8 mouse cellular contexts compared by ENCODE assay signal in genomic region chr6:31527897-31528296, GRCm38 (mm10). TPM values are rescaled to one million over a fixed set of nuclear protein-coding genes. Genes with fewer than 3 reads are reported as not detected.
DNase-seq lines count a peak whose midpoint lies in the region; ATAC-seq and TF ChIP-seq lines count a peak whose summit lies in the region.

No protein-coding gene starts in this region.

- H3K36me3 ChIP-seq in heart, postnatal 0 days (replicated peaks; ENCODE audit: control insufficient read depth, insufficient read depth, low read length), result 0 out of 2 replicates have a peak, but pooled peaks cover 5% of the 10 kb centered on the region
- H3K36me3 ChIP-seq in limb, embryonic 14.5 days (ENCODE audit: control insufficient read depth, insufficient read depth, low read length), result no peaks in the 10 kb centered on the region
- peaks cover 44% of the 10 kb centered on the region for H3K36me3 ChIP-seq in heart, embryonic 12.5 days

- ATAC-seq in heart, postnatal 0 days (ENCODE audit: insufficient read depth, low read depth), result no peak
- ATAC-seq in limb, embryonic 14.5 days (ENCODE audit: low FRiP score, low read depth), result no peak
- ATAC-seq in heart, embryonic 12.5 days (ENCODE audit: insufficient number of reproducible peaks, low FRiP score), result no peak

- WGBS in heart, postnatal 0 days, result 63% methylated on average over 7 of the region's 7 CpGs
- WGBS in limb, embryonic 14.5 days, result 60% methylated on average over 7 of the region's 7 CpGs
- 66% methylated on average over 7 of the region's 7 CpGs for WGBS in heart, embryonic 12.5 days

- no peaks in the 10 kb centered on the region for H3K4me1 ChIP-seq in heart, postnatal 0 days (ENCODE audit: control insufficient read depth, insufficient read depth)
- H3K4me1 ChIP-seq in limb, embryonic 14.5 days (ENCODE audit: control insufficient read depth, insufficient read depth, low read length), result no peaks in the 10 kb centered on the region
- H3K4me1 ChIP-seq in heart, embryonic 12.5 days (replicated peaks), result 0 out of 2 replicates have a peak, but pooled peaks cover 6% of the 10 kb centered on the region

- no peaks in the 10 kb centered on the region for H3K9me3 ChIP-seq in heart, postnatal 0 days (replicated peaks; ENCODE audit: control insufficient read depth, low read length)
- no peaks in the 10 kb centered on the region for H3K9me3 ChIP-seq in limb, embryonic 14.5 days (ENCODE audit: control insufficient read depth, low read length)
- no peaks in the 10 kb centered on the region for H3K9me3 ChIP-seq in heart, embryonic 12.5 days (replicated peaks)

- H3K27ac ChIP-seq in heart, postnatal 0 days (ENCODE audit: low read depth), result no peak overlapping the region
- no peak overlapping the region for H3K27ac ChIP-seq in limb, embryonic 14.5 days (replicated peaks; ENCODE audit: low read depth, low read length)
- H3K27ac ChIP-seq in heart, embryonic 12.5 days (ENCODE audit: poor library complexity, severe bottlenecking), result no peak overlapping the region

- no peak overlapping the region for H3K4me2 ChIP-seq in heart, postnatal 0 days (ENCODE audit: low read depth, low read length)
- H3K4me2 ChIP-seq in limb, embryonic 14.5 days (replicated peaks; ENCODE audit: low read depth, low read length, severe bottlenecking), result no peak overlapping the region
- H3K4me2 ChIP-seq in heart, embryonic 12.5 days, result no peak overlapping the region

- peak; percentile 77 for TF ChIP-seq CTCF in heart, postnatal 0 days (IDR thresholded peaks at IDR 0.05; ENCODE audit: low read depth)

- no peak for TF ChIP-seq POLR2A in limb, embryonic 14.5 days (IDR thresholded peaks at IDR 0.05; ENCODE audit: borderline replicate concordance, extremely low read depth, insufficient read depth, insufficient read length)

- H3K27me3 ChIP-seq in heart, postnatal 0 days (ENCODE audit: control insufficient read depth, insufficient read depth, low read length), result no peaks in the 10 kb centered on the region
- no peaks in the 10 kb centered on the region for H3K27me3 ChIP-seq in limb, embryonic 14.5 days (ENCODE audit: control insufficient read depth, insufficient read depth, low read length)
- no peaks in the 10 kb centered on the region for H3K27me3 ChIP-seq in heart, embryonic 12.5 days (replicated peaks)

- no peak for DNase-seq in heart, postnatal 0 days (ENCODE audit: low spot score)
- DNase-seq in heart, adult 8-10 months (ENCODE audit: low spot score), result no peak
- peak; percentile 60 for DNase-seq in urinary bladder, postnatal 14 days (ENCODE audit: low spot score)
- no peak for DNase-seq in urinary bladder, postnatal 10 days (ENCODE audit: low spot score)
- peak; percentile 64 for DNase-seq in embryo, embryonic 9.5 days (ENCODE audit: extremely low spot score)
- DNase-seq in limb, embryonic 14.5 days (ENCODE audit: low spot score), result peak; percentile 47
- peak; percentile 78 for DNase-seq in right cerebral cortex, postnatal 14 days

- H3K4me3 ChIP-seq in heart, postnatal 0 days (ENCODE audit: low read depth, low read length), result no peak overlapping the region
- no peak overlapping the region for H3K4me3 ChIP-seq in limb, embryonic 14.5 days (replicated peaks; ENCODE audit: low read length)
- no peak overlapping the region for H3K4me3 ChIP-seq in heart, embryonic 12.5 days

- no peak for TF ChIP-seq EP300 in heart, postnatal 0 days (IDR thresholded peaks at IDR 0.05; ENCODE audit: low read depth)

- H3K9ac ChIP-seq in heart, postnatal 0 days (replicated peaks; ENCODE audit: low read depth, low read length), result no peak overlapping the region
- H3K9ac ChIP-seq in limb, embryonic 14.5 days (ENCODE audit: low read depth, low read length, severe bottlenecking), result no peak overlapping the region
- no peak overlapping the region for H3K9ac ChIP-seq in heart, embryonic 12.5 days

RNA-seq across cellular contexts. Expression of gene Podxl, which starts 35.9 kb away (rescaled TPM):
- total RNA-seq in heart, postnatal 0 days (2014; rRNA removed; ENCODE audit: low replicate concordance), result 44.0 and 83.1 TPM in 2 replicates
- 14.9 and 17.6 TPM in 2 replicates for polyA plus RNA-seq in heart, postnatal 0 days (2015; fragmentation: Nextera tagmentation; extraction: Ambion mirVana)
- 10 to 100 TPM; 75.2 to 81.7 (median 75.7) TPM for total RNA-seq in heart, adult 8-10 months (2022)
- 8.3 and 8.9 TPM in 2 replicates for polyA plus RNA-seq in limb, embryonic 14.5 days (2012; rRNA removed)
- 5.8 and 6.0 TPM in 2 replicates for polyA plus RNA-seq in limb, embryonic 14.5 days (2014; fragmentation: Nextera tagmentation; extraction: Ambion mirVana)
- 27.9 and 29.2 TPM in 2 replicates for polyA plus RNA-seq in heart, embryonic 12.5 days (2016; fragmentation: Nextera tagmentation; extraction: Ambion mirVana)

Comparison
In these comparisons a context has a peak if more than half of its experiments do, and no peak if none do; other contexts are left out.
1. DNase-seq: peak in urinary bladder, postnatal 14 days (single experiment), embryo, embryonic 9.5 days (single experiment), limb, embryonic 14.5 days (single experiment) and right cerebral cortex, postnatal 14 days (single experiment); none in heart, postnatal 0 days (single experiment), heart, adult 8-10 months (single experiment) and urinary bladder, postnatal 10 days (single experiment).